Mouse (Mus musculus) stomach, postnatal 0 days (tissue): ENCODE measurements at regions not wholly inside any gene's neighbourhood (a gene's known extent, or its start where the extent isn't known, plus 50 kb on each side); places are given as distances from the start of the nearest gene placed in this dataset.

Experiments
- CTCF ChIP-seq: IDR thresholded peaks from 2 replicates; pipeline ENCODE4 v1.5.1; 2016; ENCODE audit warnings: antibody characterized with exemption, low read depth, mild to moderate bottlenecking, moderate library complexity
- EP300 ChIP-seq: optimal IDR thresholded peaks from 2 replicates; pipeline ENCODE3; 2016; ENCODE audit warnings: antibody characterized with exemption

DNA sequence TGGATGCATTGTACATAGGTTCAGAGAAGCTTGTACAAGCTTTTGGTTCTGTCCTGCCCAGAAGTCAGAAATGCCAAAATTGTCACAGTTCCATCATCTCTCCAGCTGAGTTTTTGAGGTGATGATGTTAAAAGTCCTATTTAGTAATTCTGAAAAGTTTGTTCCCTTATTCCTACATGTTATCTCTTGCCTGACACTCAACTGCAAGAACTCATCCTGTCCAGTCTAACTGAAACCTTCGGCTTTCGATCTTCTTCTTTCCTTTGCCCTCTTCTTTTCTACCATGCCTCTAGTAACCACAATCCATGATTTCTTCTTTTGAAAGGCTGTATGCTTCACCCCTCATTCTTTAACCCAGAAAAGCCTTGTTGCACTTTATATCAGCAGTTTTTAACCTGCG, 313.2 kb upstream of the Trib2 start:
- TF ChIP-seq CTCF, result no peak
- TF ChIP-seq EP300, result no peak
